Mouse (Mus musculus) liver, postnatal 0 days (tissue): ENCODE measurements around the gene Mettl16. TPM values are rescaled to one million over a fixed set of nuclear protein-coding genes. Genes with fewer than 3 reads are reported as not detected.

Source experiments
- ATAC-seq: fragments of 200-750 bp; cut with Nextera tagmentation; 2 replicates; pipeline ENCODE4 v1.8.0; 2017; ENCODE audit warnings: mild to moderate bottlenecking, moderate library complexity
- DNase-seq: peaks from one replicate; pipeline ENCODE4 v3.0.0-alpha.2; 2016
- H3K27ac ChIP-seq: fragments of 300-500 bp; sonication (generic); 2 replicates; pipeline ENCODE4 v1.5.1; 2014; ENCODE audit warnings: antibody characterized with exemption, moderate library complexity, mild to moderate bottlenecking, low read depth
- H3K27me3 ChIP-seq: fragments of 300-500 bp; sonication (generic); 2 replicates; pipeline ENCODE4 v1.6.1; 2014; ENCODE audit warnings: low read length, control low read depth, mixed read lengths; ENCODE audit not compliant: insufficient read depth
- H3K36me3 ChIP-seq: fragments of 300-500 bp; sonication (generic); replicated peaks from 2 replicates; pipeline ENCODE4 v1.6.1; 2014; ENCODE audit warnings: mild to moderate bottlenecking, control low read depth, low read length, moderate library complexity, mixed read lengths; ENCODE audit not compliant: insufficient read depth
- H3K4me1 ChIP-seq: fragments of 300-500 bp; sonication (generic); 2 replicates; pipeline ENCODE4 v1.6.1; 2014; ENCODE audit warnings: antibody characterized with exemption, mild to moderate bottlenecking, control low read depth; ENCODE audit not compliant: insufficient read depth
- H3K4me2 ChIP-seq: fragments of 300-500 bp; sonication (generic); 2 replicates; pipeline ENCODE4 v1.6.1; 2014; ENCODE audit warnings: low read depth, mild to moderate bottlenecking, low read length, moderate library complexity, mixed read lengths
- H3K4me3 ChIP-seq: fragments of 300-500 bp; sonication (generic); 2 replicates; pipeline ENCODE4 v1.5.1; 2014; ENCODE audit warnings: low read depth, low read length
- H3K9ac ChIP-seq: fragments of 300-500 bp; sonication (generic); replicated peaks from 2 replicates; pipeline ENCODE4 v1.6.1; 2014; ENCODE audit warnings: mild to moderate bottlenecking, moderate library complexity
- H3K9me3 ChIP-seq: fragments of 300-500 bp; sonication (generic); 2 replicates; pipeline ENCODE4 v1.6.1; 2016; ENCODE audit warnings: mild to moderate bottlenecking, control low read depth, low read length, mixed read lengths
- CTCF ChIP-seq: sonication (generic); IDR thresholded peaks from 2 replicates; pipeline ENCODE4 v1.5.1; 2016; ENCODE audit warnings: antibody characterized with exemption, low read depth
- EP300 ChIP-seq: IDR thresholded peaks from 2 replicates; pipeline ENCODE4 v1.6.1; 2016; ENCODE audit warnings: antibody characterized with exemption, low read depth, mild to moderate bottlenecking
- WGBS: fragments of 180-500 bp; shearing (Covaris S2); extraction: QIAGEN DNeasy Blood & Tissue Kit; methylation state at CpG from one replicate; pipeline ENCODE4 v1.1.7; 2014; ENCODE audit not compliant: insufficient replicate concordance; 5-methylcytosine and 5-hydroxymethylcytosine counted together
- polyA plus RNA-seq: library from polyadenylated mRNA; unstranded; fragments of >200 nt; fragmentation: Nextera tagmentation; extraction: Ambion mirVana; gene quantifications from 2 replicates; pipeline ENCODE4 v1.2.1, GENCODE M21; 2015

Gene Mettl16
- polyA plus RNA-seq, 1 experiment from 2014 or later = 8.4 TPM

DNA sequence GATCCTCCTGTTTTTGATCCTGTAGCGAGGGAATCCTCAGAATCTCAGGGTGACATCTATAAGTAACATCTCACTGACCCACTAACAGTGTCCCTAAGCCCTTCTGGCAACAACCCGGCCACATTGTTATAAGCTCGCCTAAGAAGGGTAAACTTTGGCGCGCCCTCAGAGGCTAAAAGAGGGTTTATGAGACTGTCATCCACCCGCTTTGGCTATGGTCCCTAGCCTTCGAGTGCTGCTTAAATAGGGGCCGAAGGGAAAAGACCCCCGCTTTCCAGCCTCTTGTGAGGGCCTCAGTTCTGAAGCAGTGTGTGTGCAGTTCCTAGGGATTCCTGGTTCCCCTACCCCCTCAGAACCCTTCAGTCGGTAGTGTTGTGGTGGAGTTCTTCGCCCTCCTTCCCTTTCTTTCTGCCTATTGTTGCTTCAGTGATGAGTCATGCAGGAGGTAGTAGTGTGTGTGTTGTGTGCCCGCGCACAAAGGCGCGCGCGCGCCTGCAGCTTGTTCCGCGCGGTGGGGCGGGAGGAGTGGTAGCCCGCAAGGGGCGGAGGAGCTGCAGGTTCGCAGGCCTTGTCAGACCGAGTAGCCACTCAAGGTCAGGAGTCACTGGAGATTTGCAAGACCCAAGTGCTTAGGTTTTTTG, 62.0 kb downstream of the Mettl16 start:
- 2% methylated on average over 26 of the region's 26 CpGs for WGBS
- Histone ChIP-seq H3K36me3 (peaks cover 5% of the 10 kb centered on the region; the same call in 1 of the 2 replicates), H3K9me3 (no peaks in the 10 kb centered on the region), H3K4me2 (peak overlapping the region; percentile 89), H3K9ac (peak overlapping the region; percentile 74), H3K27ac (peak overlapping the region; percentile 98), H3K4me3 (peak overlapping the region; percentile 85), H3K27me3 (no peaks in the 10 kb centered on the region), H3K4me1 (peaks cover 62% of the 10 kb centered on the region)
- TF ChIP-seq CTCF (no peak), EP300 (no peak)
- ATAC-seq (no peak), DNase-seq (peak; percentile 79)

DNA sequence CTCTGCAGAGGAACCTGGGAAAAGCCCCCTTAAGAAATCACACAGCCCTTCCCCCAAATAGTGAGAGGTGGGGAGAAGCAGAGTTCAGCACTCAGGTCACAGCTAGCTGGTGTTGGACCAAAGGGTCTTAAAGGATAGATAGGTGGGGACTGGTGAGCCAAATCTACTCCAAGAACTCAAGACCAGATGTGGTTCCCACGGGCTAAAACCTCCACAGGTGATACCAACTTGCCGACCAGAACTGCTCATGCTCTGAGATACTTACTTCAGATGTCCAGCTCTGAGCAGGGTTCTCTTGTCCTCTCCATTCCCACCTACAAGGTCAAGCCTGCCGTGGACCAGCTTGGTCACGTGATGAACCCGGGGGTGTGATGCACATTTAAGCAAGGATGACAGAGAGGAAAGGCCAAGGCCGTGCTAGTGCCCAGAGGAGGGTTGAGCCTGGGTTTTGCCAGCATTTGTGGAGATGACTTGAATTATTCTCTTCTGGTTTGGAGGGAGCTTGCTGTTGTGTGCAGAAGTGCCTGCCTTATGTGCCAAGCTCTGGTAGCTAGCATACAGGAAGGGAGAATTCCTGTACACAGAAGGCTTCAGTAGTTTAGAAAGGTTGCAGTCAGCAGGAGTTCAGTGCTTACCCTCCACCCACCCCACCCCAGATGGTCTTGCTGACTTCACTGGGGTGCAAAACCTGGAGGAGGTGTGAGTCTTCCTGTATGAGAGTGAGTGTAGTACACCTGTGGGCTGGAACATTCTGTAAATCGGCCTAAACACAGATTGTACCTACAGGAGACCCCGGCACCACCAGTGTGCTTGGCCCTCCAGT, 63.1 kb downstream of the Mettl16 start:
- 0 out of 2 replicates have a peak overlapping the region, but pooled peaks have one; percentile 9 for H3K9ac ChIP-seq
- H3K27ac ChIP-seq = peak overlapping the region; percentile 98; the same call in 1 of the 2 replicates
- no peaks in the 10 kb centered on the region for H3K27me3 ChIP-seq
- no peaks in the 10 kb centered on the region for H3K9me3 ChIP-seq
- no peak overlapping the region for H3K4me3 ChIP-seq
- no peak for TF ChIP-seq EP300
- no peak for TF ChIP-seq CTCF
- peak overlapping the region; percentile 89 for H3K4me2 ChIP-seq
- peaks cover 5% of the 10 kb centered on the region; the same call in 1 of the 2 replicates for H3K36me3 ChIP-seq
- DNase-seq (peak; percentile 21), ATAC-seq (no peak)
- WGBS = 66% methylated on average over 8 of the region's 8 CpGs
- H3K4me1 ChIP-seq = peaks cover 51% of the 10 kb centered on the region

DNA sequence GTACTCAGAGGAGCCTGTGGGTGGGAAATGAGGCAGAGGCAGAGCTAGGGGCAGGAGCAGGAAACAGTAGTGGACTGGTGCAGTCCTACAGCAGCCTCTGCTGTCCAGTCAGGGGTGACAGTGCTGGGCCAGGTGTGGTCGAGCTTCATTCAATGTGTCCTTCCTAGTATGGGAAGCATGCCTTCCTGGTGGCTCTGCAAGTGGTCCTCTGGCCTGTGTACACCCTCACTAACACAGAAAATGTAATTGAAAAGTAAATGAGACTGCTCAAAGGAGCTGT, 63.7 kb downstream of the Mettl16 start:
- no peak overlapping the region; the same call in 1 of the 2 replicates for H3K4me2 ChIP-seq
- H3K4me3 ChIP-seq = no peak overlapping the region
- no peak for DNase-seq
- no peaks in the 10 kb centered on the region for H3K27me3 ChIP-seq
- TF ChIP-seq CTCF (peak; percentile 24), EP300 (no peak)
- WGBS = 25% methylated on average over 1 of the region's 1 CpGs
- 0 out of 2 replicates have a peak overlapping the region, but pooled peaks have one; percentile 9 for H3K9ac ChIP-seq
- H3K4me1 ChIP-seq = peaks cover 50% of the 10 kb centered on the region
- peak overlapping the region; percentile 65 for H3K27ac ChIP-seq
- no peaks in the 10 kb centered on the region for H3K9me3 ChIP-seq
- H3K36me3 ChIP-seq = peaks cover 5% of the 10 kb centered on the region; the same call in 1 of the 2 replicates
- no peak for ATAC-seq

DNA sequence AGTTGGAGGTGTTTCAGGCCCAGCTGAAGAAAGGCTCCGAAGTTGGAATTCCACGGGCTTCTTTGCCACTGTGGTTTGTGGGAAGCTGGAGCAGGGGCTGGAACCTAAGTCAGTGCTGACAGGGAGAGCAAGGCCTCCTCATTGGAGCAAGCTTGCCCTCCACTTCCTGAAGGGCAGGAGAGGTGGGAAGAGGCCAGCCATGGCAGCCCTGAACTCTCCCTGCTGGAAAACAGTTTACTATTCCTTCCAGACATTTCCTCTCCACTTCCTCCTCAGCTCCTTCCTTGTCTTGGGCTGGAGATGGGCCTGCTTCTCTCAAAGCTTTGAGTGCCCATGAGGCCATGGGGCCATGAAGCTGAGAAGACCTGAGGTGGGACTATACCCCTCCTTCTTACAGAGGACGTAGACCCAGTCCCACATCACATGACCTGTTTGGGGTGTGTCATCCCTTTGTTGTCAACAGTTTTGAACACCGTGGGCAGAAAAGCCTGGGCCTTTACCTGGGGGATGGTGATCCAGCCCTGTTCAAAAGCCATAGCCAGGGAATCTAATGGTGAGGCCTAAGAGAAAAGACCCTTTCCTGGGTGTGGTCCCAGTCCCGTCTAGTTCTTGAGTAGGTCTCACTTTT, 64.1 kb downstream of the Mettl16 start:
- ATAC-seq = no peak
- H3K27me3 ChIP-seq = no peaks in the 10 kb centered on the region
- H3K4me2 ChIP-seq = no peak overlapping the region; the same call in 1 of the 2 replicates
- peaks cover 49% of the 10 kb centered on the region for H3K4me1 ChIP-seq
- TF ChIP-seq EP300 (no peak), CTCF (no peak)
- no peak overlapping the region for H3K4me3 ChIP-seq
- H3K27ac ChIP-seq = peak overlapping the region; percentile 65
- H3K36me3 ChIP-seq = peaks cover 5% of the 10 kb centered on the region; the same call in 1 of the 2 replicates
- 55% methylated on average over 5 of the region's 5 CpGs for WGBS
- H3K9me3 ChIP-seq = no peaks in the 10 kb centered on the region
- no peak for DNase-seq
- no peak overlapping the region for H3K9ac ChIP-seq

DNA sequence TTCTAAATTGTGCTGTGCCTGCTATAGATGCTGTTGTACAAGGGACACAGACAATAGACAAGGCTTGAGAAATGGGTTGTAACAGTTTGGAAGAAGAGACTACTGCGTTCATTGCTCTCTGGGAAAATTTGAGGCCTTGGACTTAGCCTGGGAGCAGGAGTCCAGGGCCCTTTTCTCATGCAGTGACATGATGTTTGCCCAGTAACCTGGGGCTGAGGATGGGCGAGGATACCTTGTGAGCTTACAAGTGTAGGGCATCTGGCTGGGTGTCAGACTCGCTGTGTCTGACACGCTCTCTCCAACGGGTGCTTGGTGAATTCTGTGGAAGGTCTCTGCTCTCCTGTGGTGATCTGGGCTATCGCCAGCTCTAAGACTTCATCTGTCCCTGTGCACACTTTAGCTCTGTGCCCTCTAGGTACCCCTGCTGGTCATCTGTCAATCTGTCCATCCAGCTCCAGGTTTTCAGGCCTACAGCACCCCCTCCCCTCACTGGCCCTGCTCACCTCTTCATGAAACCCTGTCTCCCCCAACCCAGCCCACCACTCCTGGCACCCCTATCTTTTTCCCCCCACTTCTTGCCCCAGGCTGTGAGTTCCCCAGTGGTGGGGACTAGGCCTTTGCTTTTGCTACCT, 65.1 kb downstream of the Mettl16 start:
- 85% methylated on average over 6 of the region's 6 CpGs for WGBS
- Histone ChIP-seq H3K4me1 (peaks cover 49% of the 10 kb centered on the region), H3K4me2 (no peak overlapping the region), H3K9ac (no peak overlapping the region), H3K4me3 (no peak overlapping the region), H3K36me3 (peaks cover 5% of the 10 kb centered on the region; the same call in 1 of the 2 replicates), H3K9me3 (no peaks in the 10 kb centered on the region), H3K27me3 (no peaks in the 10 kb centered on the region), H3K27ac (peak overlapping the region; percentile 44; the same call in 1 of the 2 replicates)
- TF ChIP-seq CTCF (no peak), EP300 (no peak)
- no peak for DNase-seq
- no peak for ATAC-seq
